Mouse (Mus musculus) lung, embryonic 15.5 days (tissue): ENCODE results near the gene Nim1k. TPM values are rescaled to one million over a fixed set of nuclear protein-coding genes. Genes with fewer than 3 reads are reported as not detected.
A peak's percentile ranks its signal among the peaks of the same experiment; 100 is the strongest.
"Not testable (repeated sequence)": the region's sequence is repeated elsewhere in the genome, so short reads cannot be mapped to it uniquely, and the experiment has no call there.

ENCODE experiments used
- ATAC-seq: fragments of 200-750 bp; cut with Nextera tagmentation; 2 replicates; pipeline ENCODE4 v1.8.0; 2017; ENCODE audit warnings: moderate number of reproducible peaks, borderline replicate concordance; ENCODE audit not compliant: low FRiP score, low TSS enrichment; ENCODE audit errors: extremely low read depth
- H3K27ac ChIP-seq: fragments of 300-500 bp; sonication (generic); 2 replicates; pipeline ENCODE4 v1.5.1; 2015; ENCODE audit warnings: moderate library complexity, mild to moderate bottlenecking, inconsistent platforms
- H3K27me3 ChIP-seq: fragments of 300-500 bp; sonication (generic); 2 replicates; pipeline ENCODE4 v1.6.1; 2015; ENCODE audit warnings: inconsistent platforms
- H3K36me3 ChIP-seq: fragments of 300-500 bp; sonication (generic); 2 replicates; pipeline ENCODE4 v1.6.1; 2015; ENCODE audit warnings: inconsistent platforms
- H3K4me1 ChIP-seq: fragments of 300-500 bp; sonication (generic); 2 replicates; pipeline ENCODE4 v1.6.1; 2015; ENCODE audit warnings: inconsistent platforms
- H3K4me2 ChIP-seq: fragments of 300-500 bp; sonication (generic); 2 replicates; pipeline ENCODE4 v1.6.1; 2015; ENCODE audit warnings: inconsistent platforms, mild to moderate bottlenecking, moderate library complexity
- H3K4me3 ChIP-seq: fragments of 300-500 bp; sonication (generic); 2 replicates; pipeline ENCODE4 v1.5.1; 2015; ENCODE audit warnings: mild to moderate bottlenecking, inconsistent platforms
- H3K9ac ChIP-seq: fragments of 300-500 bp; sonication (generic); 2 replicates; pipeline ENCODE4 v1.6.1; 2015; ENCODE audit warnings: inconsistent platforms
- H3K9me3 ChIP-seq: fragments of 300-500 bp; sonication (generic); 2 replicates; pipeline ENCODE4 v1.6.1; 2016; ENCODE audit warnings: inconsistent platforms
- WGBS: fragments of 180-500 bp; shearing (Covaris S2); methylation state at CpG from one replicate; pipeline ENCODE4 v1.1.7; 2015; 5-methylcytosine and 5-hydroxymethylcytosine counted together
- polyA plus RNA-seq: library from polyadenylated mRNA; unstranded; fragments of >200 nt; fragmentation: Nextera tagmentation; extraction: Ambion mirVana; gene quantifications from 2 replicates; pipeline ENCODE4 v1.2.1, GENCODE M21; 2015

Nim1k gene
- polyA plus RNA-seq, 1 experiment from 2014 or later, result 0.97 TPM

DNA sequence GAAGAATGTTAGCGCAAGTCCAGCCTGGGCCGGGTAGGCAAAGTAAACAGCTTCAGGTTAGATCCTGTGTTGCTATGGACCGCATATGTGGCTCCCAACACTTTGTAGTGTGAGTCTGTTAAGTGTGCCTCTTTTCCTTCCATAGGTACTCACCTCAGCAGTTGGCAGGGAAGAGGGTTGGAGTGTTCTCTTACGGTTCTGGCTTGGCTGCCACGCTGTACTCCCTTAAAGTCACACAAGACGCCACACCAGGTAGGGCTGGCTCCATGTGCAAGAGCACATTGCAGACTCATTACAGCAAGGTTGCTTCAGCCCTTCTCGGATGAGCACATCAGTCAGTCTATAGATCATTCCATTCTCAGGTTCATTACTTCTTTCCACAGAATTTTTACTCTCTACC is 51.4 kb downstream of the Nim1k start:
- Histone ChIP-seq H3K9ac (no peak overlapping the region), H3K27ac (no peak overlapping the region), H3K4me2 (no peak overlapping the region), H3K4me3 (no peak overlapping the region), H3K36me3 (peaks cover 72% of the 10 kb centered on the region), H3K9me3 (no peaks in the 10 kb centered on the region), H3K4me1 (no peaks in the 10 kb centered on the region), H3K27me3 (no peaks in the 10 kb centered on the region)
- 92% methylated on average over 7 of the region's 7 CpGs for WGBS
- ATAC-seq, result no peak

DNA sequence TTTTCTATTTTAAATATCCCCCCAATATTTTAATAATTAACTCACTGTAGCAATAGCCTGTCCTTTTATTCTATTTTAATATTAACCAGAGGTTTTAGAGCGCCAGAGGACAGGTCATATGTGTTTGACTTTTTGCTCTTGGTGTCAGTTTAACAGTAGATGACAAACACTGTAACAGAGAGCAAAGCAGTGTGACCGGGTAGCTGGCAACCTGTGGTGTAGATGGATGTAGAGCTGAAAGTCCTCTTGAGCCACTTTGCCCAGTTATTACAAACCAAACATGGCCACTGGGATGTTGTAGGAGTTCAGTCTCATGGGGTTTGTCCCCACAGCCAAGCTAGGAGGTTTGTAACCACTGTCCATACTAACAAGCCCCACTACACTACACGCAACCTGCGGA is 57.2 kb downstream of the Nim1k start:
- peaks cover 46% of the 10 kb centered on the region for H3K36me3 ChIP-seq
- no peak overlapping the region for H3K4me2 ChIP-seq
- no peak overlapping the region for H3K4me3 ChIP-seq
- no peaks in the 10 kb centered on the region for H3K9me3 ChIP-seq
- no peak overlapping the region for H3K27ac ChIP-seq
- H3K27me3 ChIP-seq, result no peaks in the 10 kb centered on the region
- no peak overlapping the region for H3K9ac ChIP-seq
- WGBS, result 78% methylated on average over 4 of the region's 4 CpGs
- no peak for ATAC-seq
- peaks cover 14% of the 10 kb centered on the region; the same call in 1 of the 2 replicates for H3K4me1 ChIP-seq

DNA sequence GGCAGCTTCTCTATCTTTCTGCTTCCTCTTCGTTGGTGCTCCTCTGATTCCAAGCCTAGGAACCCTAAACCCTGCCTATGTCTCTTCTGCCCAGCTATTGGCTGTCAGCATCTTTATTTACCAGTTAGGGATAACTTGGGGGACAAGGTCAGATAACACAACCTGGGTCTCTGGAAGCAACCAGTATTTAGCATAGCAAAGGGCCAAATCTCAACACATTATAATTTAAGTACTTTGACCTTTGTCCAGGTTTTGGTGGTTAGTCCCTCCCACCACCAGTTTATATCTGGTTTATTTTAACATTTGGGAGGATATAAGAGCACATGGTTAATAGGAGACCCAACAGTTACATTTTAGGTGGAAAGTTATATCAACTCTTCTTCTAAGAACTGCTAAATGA is 59.2 kb downstream of the Nim1k start:
- ATAC-seq, result no peak
- Histone ChIP-seq H3K4me2 (no peak overlapping the region), H3K27ac (no peak overlapping the region), H3K4me1 (peaks cover 21% of the 10 kb centered on the region), H3K9ac (no peak overlapping the region), H3K4me3 (no peak overlapping the region), H3K9me3 (no peaks in the 10 kb centered on the region), H3K27me3 (no peaks in the 10 kb centered on the region), H3K36me3 (peaks cover 31% of the 10 kb centered on the region)
- 83% methylated on average over 1 of the region's 1 CpGs for WGBS

GRCm38 (mm10) chr13:119695676-119696075 is 60.0 kb downstream of the Nim1k start:
- H3K27me3 ChIP-seq, result no peaks in the 10 kb centered on the region
- H3K27ac ChIP-seq, result no peak overlapping the region
- H3K9ac ChIP-seq, result no peak overlapping the region
- WGBS, result 74% methylated on average over 4 of the region's 4 CpGs
- peaks cover 26% of the 10 kb centered on the region for H3K36me3 ChIP-seq
- no peaks in the 10 kb centered on the region for H3K9me3 ChIP-seq
- no peak for ATAC-seq
- no peak overlapping the region for H3K4me2 ChIP-seq
- no peak overlapping the region for H3K4me3 ChIP-seq
- peaks cover 26% of the 10 kb centered on the region for H3K4me1 ChIP-seq

DNA sequence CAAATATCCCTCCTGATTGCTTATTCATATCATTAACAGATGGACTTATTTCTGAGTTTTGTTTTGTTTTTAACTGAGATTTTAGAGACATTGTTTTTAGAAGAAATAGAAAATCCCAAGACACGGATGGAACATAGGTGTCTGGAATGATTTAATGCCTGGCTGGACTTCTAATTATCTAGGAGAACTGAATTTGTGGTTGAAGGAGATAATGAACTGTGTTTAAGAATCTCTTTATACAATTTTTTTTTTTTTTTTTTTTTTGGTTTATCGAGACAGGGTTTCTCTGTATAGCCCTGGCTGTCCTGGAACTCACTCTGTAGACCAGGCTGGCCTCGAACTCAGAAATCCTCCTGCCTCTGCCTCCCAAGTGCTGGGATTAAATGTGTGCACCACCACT is 63.7 kb downstream of the Nim1k start:
- not testable (repeated sequence) for H3K9ac ChIP-seq, ATAC-seq, H3K9me3 ChIP-seq, H3K27ac ChIP-seq, H3K36me3 ChIP-seq, H3K27me3 ChIP-seq
- 64% methylated on average over 3 of the region's 3 CpGs for WGBS
- H3K4me3 ChIP-seq, result peak overlapping the region; percentile 74; the same call in 1 of the 2 replicates
- H3K4me1 ChIP-seq, result peaks cover 34% of the 10 kb centered on the region
- H3K4me2 ChIP-seq, result peak overlapping the region; percentile 75

DNA sequence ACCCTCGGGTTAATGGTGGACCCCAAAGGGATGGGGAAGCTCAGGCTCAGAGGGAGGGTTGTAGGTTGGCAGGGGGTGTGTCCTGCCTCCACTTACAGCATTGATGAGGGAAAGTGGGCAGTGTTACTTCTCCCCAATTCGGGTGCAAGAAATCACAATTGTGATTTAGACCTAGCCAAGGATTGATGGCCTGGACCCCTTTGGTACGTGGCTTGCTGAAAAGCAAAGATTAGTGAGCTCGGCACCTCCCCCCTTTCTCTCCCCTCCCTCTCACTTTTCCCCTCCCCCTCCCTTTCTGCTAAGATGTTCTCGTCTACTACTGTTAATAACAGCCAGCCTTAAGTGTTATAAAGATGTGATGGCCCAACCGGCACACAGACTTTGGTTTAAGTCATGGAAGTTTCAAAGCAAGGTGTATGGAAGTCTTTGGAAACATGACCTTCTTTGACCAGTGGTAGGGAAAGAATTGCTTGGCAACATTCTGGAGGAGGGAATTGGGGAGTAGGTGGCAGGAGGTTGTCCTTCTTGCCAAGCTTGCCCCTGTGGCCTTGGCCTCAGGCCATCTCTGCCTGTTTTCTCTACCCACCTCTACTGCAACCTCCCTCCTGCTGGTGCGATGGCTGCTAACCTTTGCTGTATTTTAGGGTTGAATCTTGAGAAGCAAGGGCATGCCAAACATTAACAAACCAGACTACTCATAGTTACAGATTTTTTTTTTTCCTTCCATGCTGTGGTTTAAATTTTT is 64.6 kb downstream of the Nim1k start:
- Histone ChIP-seq H3K27ac (peak overlapping the region; percentile 94), H3K4me2 (peak overlapping the region; percentile 75), H3K36me3 (peaks cover 9% of the 10 kb centered on the region; the same call in 1 of the 2 replicates), H3K4me1 (peaks cover 34% of the 10 kb centered on the region), H3K9me3 (no peaks in the 10 kb centered on the region), H3K27me3 (no peaks in the 10 kb centered on the region), H3K9ac (peak overlapping the region; percentile 84), H3K4me3 (peak overlapping the region; percentile 74)
- WGBS, result 2% methylated on average over 7 of the region's 7 CpGs
- ATAC-seq, result no peak; the same call in 1 of the 2 replicates

DNA sequence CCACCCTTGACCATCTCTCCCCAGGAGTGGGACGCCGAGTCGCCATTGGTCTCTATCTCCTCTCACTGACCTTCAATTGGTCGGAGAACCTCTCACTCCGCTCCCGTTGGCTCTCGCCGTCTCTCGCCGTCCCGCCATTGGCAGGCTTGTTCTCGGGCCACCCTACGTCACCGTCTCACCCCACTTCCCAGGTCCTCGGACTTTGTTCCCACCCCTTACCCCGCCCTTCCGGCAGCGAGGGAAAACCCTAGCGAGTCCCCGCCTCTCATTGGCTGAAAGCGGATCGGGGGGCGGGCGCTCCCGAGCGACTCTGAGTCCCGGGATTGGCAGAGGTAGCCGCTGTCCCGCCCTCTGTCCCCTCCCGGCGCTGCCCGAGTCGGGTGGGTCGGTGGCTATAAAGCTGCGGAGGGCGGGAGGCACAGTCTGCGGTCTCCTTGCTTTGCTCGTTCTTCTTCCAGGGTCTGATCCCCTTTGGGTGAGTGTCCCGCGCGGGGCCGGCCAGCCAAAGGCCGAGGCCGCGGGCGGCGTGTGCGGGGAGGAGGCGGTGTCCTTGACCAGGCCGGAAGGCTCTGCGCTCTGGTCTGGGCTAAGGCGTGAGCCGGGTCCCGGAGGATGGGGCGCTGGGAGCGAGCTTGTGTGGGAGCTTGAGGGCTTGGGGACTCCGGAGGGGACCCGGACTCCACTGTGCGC is 65.5 kb downstream of the Nim1k start, which contains the start of gene Hmgcs1:
Gene Hmgcs1, plus strand, starts transcription at position 341 of the 690 bp plus-strand sequence.
- 0 out of 2 replicates have a peak, but pooled peaks cover 5% of the 10 kb centered on the region for H3K36me3 ChIP-seq
- peak within 1 kb of the TSS; percentile 75 for H3K4me2 ChIP-seq
- H3K27me3 ChIP-seq, result no peaks in the 10 kb centered on the region
- WGBS, result under 1% methylated on average over 59 of the region's 59 CpGs
- H3K4me1 ChIP-seq, result peaks cover 29% of the 10 kb centered on the region
- H3K9ac ChIP-seq, result peak within 1 kb of the TSS; percentile 84
- ATAC-seq, result peak; percentile 100
- peak within 1 kb of the TSS; percentile 74 for H3K4me3 ChIP-seq
- H3K9me3 ChIP-seq, result no peaks in the 10 kb centered on the region
- H3K27ac ChIP-seq, result peak within 1 kb of the TSS; percentile 94

DNA sequence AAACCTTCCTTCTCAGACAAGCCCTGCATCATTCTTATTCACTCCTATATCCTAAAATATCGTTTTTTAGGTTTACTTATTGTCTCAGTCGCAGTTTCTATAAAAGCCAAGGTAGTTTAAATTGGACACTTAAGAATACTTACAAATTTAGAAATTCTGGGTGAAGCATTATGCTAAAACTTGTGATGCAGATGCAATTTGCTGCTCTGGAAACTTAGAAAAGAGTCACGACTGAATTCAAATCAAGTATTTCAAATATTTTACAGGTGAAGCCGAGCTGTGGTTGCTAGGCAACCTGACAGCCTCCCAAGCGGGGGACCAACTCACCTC is 66.0 kb downstream of the Nim1k start:
- Histone ChIP-seq H3K4me1 (peaks cover 29% of the 10 kb centered on the region), H3K27ac (peak overlapping the region; percentile 51), H3K9ac (no peak overlapping the region), H3K4me2 (peak overlapping the region; percentile 48), H3K4me3 (peak overlapping the region; percentile 74), H3K27me3 (no peaks in the 10 kb centered on the region), H3K9me3 (no peaks in the 10 kb centered on the region), H3K36me3 (0 out of 2 replicates have a peak, but pooled peaks cover 4% of the 10 kb centered on the region)
- ATAC-seq, result no peak
- 7% methylated on average over 5 of the region's 5 CpGs for WGBS

- ATAC-seq, result peak; percentile 57; the same call in 1 of the 2 replicates
- 63% methylated on average over 11 of the region's 11 CpGs for WGBS
- H3K9ac ChIP-seq, result no peak overlapping the region
- no peaks in the 10 kb centered on the region for H3K36me3 ChIP-seq
- no peak overlapping the region for H3K4me3 ChIP-seq
- H3K4me1 ChIP-seq, result 0 out of 2 replicates have a peak, but pooled peaks cover 8% of the 10 kb centered on the region
- H3K9me3 ChIP-seq, result no peaks in the 10 kb centered on the region
- no peak overlapping the region for H3K27ac ChIP-seq
- no peak overlapping the region for H3K4me2 ChIP-seq
- no peaks in the 10 kb centered on the region for H3K27me3 ChIP-seq
Measured at GRCm38 (mm10) chr13:119684416-119685177, 71.1 kb downstream of the Nim1k start.

GRCm38 (mm10) chr13:119681161-119681560 is 74.5 kb downstream of the Nim1k start:
- no peak for ATAC-seq
- Histone ChIP-seq H3K9me3 (no peaks in the 10 kb centered on the region), H3K27me3 (no peaks in the 10 kb centered on the region), H3K36me3 (no peaks in the 10 kb centered on the region), H3K9ac (no peak overlapping the region), H3K4me1 (no peaks in the 10 kb centered on the region), H3K27ac (no peak overlapping the region), H3K4me3 (no peak overlapping the region), H3K4me2 (no peak overlapping the region)
- 59% methylated on average over 3 of the region's 3 CpGs for WGBS

GRCm38 (mm10) chr13:119679721-119680120 is 76.0 kb downstream of the Nim1k start:
- H3K4me3 ChIP-seq, result no peak overlapping the region
- no peak overlapping the region for H3K27ac ChIP-seq
- ATAC-seq, result no peak
- no peaks in the 10 kb centered on the region for H3K9me3 ChIP-seq
- H3K4me2 ChIP-seq, result no peak overlapping the region
- no peaks in the 10 kb centered on the region for H3K4me1 ChIP-seq
- H3K36me3 ChIP-seq, result no peaks in the 10 kb centered on the region
- H3K9ac ChIP-seq, result no peak overlapping the region
- 62% methylated on average over 2 of the region's 2 CpGs for WGBS
- H3K27me3 ChIP-seq, result no peaks in the 10 kb centered on the region
